Mouse (Mus musculus) mature B cell (primary cell): ENCODE data around the gene Sytl3.

ENCODE experiments used
- in situ Hi-C: fragments of 300-500 bp; cut with MboI; formaldehyde crosslinking; loops from 2 replicates; pipeline ENCODE4 v1.14.3; 2019

Sytl3 gene

DNA sequence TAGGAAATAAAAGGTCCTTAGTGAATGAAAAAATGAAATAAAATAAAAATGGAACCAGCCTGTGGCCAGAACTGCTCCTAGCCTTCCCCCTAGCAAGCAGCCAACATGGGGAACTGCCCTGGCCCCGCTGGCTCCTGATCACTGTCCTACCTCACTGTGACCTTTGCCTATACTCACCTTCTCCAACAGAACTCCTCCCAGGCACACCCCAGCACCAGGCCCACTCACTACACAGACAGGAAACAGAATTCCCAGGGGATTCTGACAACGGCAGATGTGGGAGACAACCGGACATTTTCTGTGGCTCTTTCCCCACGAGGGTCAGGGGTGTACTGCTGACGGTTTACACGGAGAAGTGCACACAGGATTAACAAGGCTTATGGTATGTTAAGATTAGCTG, 118.2 kb downstream of the Sytl3 start:
- in situ Hi-C loops: loop anchor here (5.0 kb wide), 1 partner anchor 50 kb away; no protein-coding TSS in a partner anchor

DNA sequence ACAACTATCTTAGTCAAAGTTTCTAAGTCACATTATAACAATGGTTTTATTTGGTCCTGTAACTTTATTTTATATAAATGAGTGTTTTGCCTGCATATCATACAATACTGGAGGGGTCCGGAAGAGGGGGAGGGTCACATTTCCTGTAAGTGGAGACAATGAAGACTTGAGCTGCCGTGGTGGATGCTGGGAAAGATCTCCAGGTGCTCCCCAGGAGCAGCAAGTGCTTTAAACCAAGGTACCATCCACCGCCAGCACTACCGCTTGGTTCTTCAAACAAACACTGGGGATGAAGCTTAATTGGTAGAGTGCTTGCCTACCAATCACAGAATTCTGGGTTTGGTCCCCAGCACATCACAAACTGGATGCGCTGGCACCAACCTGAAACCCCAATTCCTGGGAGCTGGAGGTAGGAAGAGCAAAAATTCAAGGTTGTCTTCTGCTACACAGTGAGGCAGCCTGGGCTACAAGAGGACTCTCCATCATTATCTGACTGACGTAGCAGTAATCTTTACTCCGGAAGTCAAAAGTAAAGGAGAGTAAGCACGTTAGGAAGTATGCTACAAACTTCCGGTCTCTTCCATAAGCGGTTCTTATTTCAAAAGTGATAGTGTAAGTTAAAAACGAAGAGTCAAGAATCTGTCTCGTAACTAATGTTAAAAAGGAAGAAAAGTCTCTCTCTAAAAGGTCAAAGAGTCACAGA, 118.9 kb downstream of the Sytl3 start:
- in situ Hi-C loops: loop anchor here (5.0 kb wide), 1 partner anchor 50 kb away; no protein-coding TSS in a partner anchor

DNA sequence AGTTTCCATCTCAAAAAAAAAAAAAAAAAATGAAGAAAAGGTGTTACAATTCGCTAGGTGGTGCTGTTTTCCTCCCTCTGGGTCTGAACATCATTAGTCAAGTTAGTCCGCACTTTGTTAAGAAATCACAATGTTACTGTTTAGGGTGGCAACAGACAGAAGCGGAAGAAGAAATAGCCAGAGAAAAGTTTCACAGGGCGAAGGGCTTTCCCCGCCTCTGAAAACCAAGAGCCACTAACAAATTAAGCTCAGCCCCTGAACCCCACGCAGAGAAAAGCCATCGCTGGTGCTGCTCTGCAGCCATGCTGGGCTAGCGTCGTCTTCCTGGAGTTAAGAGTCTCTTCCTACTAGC, 119.4 kb downstream of the Sytl3 start:
- in situ Hi-C loops: loop anchor here (5.0 kb wide), 1 partner anchor 49 kb away; no protein-coding TSS in a partner anchor

DNA sequence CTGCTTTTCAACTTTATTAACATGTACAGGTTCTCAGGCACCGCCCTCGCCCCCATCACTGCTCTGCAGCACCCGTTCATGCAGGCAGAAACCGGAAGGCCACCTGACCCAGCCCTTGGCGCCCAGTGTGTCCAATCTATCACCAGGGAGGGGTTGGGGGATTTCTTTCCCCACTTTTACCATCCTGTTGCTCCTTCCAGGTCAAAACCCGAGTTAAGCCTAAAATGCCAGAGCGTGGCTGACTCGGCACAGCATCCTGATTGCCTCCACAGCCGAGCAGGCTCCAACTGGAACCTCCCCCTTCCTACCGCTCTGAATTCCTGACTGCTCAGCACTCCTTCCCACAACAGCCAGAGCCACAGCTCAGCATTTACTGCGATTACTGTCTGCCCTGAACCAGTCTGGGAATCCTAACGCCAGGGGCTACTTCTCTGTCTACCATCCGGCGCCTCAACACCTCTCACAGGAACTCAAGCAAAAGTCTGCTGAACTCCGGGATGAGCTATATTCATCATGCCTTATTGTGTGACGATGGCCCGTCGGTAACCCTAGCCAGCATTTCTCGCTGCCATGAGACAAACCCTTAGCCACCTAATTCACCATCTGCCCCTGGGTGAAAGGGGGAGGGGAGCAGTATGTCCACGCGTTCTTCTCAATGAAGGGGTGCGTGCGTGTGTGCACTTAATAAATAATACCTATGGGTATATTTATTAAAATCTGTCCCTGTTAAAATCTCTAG, 120.0 kb downstream of the Sytl3 start:
- in situ Hi-C loops: loop anchor here (5.0 kb wide), 1 partner anchor 48 kb away; no protein-coding TSS in a partner anchor

DNA sequence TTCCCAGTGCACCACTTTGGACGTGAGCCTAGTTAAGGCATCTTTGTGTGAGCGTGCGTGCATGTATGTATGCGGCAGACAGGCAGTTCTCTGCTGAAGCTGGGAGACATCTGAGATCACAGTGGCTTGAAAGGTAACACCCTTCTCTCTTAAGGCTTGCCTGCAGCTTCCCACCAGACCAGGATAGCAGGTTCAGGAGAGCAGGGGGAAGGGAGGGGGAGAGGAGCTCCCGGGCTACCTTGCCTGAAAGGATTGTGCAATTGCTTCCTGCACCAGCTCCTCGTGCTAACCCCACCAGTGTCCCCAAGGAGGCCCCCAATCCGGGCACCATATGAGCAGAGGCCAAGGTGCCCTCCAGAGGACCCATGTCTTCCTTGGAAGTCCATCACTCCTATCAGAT, 120.7 kb downstream of the Sytl3 start:
- in situ Hi-C loops: loop anchor here (5.0 kb wide), 1 partner anchor 48 kb away; no protein-coding TSS in a partner anchor

DNA sequence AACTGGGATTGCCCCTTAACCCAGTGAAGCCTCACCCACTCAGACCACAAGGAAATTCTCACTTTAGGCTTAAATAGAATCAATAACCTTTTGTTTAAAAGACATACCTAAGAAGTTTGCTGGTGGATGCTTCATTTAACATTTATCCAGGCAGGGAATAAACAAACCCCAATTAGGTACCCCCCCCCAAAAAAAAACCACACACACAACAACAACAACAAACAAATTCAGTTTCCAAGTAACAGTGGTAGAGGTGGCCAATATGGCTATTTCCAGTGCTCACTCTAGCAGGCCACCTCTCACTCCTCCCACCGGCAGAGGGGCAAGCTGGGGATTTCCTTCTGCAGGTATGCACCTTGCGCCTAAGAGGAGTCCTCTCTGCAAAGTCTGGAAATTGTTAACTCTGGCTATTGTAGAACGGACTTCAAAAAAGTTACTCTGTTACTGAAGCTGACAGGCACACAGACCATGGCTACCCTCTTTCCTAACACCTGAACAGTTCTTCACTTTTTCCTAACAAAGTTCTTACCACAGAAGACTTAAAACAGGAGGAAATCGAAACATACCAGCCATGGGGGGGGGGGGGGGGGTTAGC, 121.7 kb downstream of the Sytl3 start:
- in situ Hi-C loops: no loop called here

DNA sequence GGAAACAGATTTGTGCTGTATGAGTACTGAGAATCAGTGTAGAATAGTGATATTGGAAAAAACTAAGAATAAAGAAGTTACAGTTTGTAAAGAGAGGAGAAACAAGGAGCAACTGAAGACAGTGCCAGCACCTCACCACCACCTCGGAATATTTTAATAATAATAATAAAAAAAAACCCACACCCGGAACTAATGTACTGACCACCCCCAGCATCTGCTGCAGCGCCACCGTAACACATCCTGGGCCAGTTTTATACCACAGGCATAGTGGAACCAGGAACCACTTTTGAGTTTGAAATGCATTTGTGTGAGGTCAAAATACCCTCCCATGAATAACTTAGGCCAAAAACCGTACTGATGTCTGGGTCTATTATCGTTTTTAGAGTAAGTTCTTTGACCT, 122.4 kb downstream of the Sytl3 start:
- in situ Hi-C loops: no loop called here

DNA sequence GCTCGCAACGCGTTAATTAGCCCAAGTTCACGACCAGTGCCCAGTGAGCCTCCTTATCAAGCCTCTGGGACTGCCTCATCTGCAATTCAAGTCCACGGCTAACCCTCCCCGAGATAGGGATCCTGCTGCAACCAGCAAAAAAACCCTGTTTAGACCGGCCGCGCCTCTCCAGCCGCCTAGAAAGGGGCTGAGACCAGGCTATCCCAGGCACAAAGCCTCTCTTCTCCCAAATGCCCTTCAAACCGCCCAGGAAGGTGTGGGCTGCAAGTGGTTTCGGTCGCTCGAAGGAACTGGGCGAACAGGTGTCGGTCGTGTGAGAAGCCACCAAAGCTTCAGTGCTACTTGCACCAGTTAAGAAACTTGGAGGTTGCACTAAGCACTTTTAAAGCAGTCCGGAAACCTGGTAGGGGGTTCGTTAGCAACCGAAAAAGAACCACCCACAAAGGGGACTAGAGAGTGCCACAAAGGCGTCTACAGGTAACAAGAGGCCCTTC, 123.2 kb downstream of the Sytl3 start:
- in situ Hi-C loops: no loop called here

DNA sequence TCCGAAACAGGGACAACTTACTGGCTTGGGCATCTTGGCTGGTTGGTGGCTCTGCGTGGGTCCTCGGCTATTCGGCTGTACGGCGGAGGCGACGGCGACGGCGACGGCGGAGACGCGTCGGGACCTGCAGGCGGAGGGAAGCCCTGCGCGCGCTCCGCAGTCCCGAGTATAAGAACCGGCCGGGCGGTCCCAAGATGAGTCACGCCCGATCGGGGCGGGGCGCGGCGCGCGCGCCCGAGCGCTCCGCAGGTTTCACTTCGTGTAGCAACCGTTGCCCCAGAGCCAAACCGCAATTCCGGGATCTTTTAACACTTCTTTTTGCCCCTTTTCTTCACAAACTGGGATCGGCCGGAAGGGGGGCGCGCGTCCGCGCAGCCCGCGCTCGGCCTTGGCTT, 123.7 kb downstream of the Sytl3 start, which contains the start of gene Ezr:
Gene Ezr, minus strand, starts transcription at position 174 of the 395 bp plus-strand sequence.
- in situ Hi-C loops: no loop called here

DNA sequence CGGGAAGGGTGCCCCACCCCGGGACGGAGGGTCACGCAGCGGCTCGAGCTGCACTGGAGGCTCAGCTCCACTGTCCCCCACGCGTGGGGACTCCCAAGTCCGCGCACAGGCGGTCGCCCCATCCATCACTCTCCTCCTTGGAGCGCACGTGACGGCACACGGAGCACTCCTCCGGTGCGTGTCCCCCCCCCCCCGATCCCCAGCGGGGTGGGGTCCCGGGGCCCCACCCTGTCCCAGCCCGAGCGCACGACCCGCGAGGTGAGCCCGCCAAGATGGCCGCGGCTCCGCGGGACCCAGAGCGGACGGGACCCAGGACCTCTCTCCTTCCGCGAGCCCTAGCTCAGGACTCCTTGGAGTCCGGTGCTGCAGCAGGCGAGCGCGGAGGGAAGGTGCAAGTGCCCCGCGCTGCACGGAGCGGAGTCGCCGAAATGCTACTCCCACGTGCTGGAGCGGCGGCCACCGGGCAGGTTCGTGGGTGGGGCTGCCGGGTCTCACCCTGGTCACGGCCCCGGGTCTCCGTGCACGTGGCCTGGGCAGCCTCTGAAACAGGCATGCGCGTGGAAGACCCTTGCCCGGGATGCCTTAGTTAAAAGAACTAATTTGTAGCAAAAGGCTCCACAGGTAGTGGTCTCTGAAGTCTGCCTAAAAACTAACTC, 124.2 kb downstream of the Sytl3 start:
- in situ Hi-C loops: no loop called here

DNA sequence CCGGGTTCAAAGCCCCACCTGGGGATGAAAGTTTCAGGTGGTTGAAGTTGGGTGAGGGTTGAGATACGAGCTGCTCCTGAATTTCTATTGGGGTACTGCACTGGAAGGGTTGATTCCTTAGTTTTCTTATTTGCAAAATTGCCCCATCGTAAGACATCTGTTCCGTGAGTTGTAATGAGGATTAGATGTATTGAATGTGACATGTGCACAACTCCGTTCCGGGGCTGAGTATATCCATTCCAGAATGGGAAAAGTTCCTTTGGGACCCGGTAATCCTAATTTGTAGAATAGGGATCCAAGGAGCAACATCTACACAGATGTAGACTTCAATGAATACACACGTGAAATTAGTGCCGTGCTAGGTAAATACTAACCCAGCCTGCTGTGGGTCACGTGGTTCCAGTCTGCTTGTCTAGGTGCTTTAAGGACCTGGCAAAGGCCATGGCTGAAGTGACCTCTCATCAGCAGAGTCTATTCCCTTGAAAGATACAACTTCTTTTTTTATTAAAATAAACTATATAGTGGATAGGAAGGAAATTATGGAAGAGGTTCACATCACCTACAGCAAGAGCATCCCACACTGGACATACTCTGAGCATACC, 125.0 kb downstream of the Sytl3 start:
- in situ Hi-C loops: no loop called here

DNA sequence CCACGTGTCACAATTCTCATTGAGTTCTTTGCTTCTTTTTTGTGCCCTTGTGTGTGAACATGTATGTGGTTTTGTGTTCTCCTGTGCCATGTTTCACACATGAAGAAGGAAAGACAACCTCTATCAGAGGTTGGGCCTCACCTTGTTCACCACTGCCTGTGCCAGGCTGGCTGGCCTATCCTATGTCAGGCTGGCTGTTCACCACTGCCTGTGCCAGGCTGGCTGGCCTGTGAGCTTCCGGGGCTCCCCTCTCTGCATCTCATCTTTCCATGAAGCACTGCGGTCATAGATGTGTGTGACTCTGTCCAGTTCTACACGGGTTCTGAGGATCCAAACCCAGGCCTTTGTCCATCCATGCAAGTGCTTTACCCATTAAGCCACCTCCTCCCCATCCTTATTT, 128.3 kb downstream of the Sytl3 start:
- in situ Hi-C loops: no loop called here
